Mouse (Mus musculus): ENCODE measurements at regions not wholly inside any gene's neighbourhood (a gene's known extent, or its start where the extent isn't known, plus 50 kb on each side); places are given as distances from the start of the nearest gene placed in this dataset.
A peak's percentile ranks its signal among the peaks of the same experiment; 100 is the strongest.

- H3K9ac ChIP-seq (replicated peaks) = no peak overlapping the region
- H3K27me3 ChIP-seq = no peaks in the 10 kb centered on the region
- no peaks in the 10 kb centered on the region for H3K36me3 ChIP-seq
- H3K4me1 ChIP-seq = no peaks in the 10 kb centered on the region
- no peak overlapping the region for H3K4me3 ChIP-seq
- ATAC-seq (replicated peaks) = no peak
- no peaks in the 10 kb centered on the region for H3K9me3 ChIP-seq
- H3K27ac ChIP-seq (replicated peaks) = no peak overlapping the region
- H3K4me2 ChIP-seq (replicated peaks) = no peak overlapping the region
- 73% methylated on average over 3 of the region's 3 CpGs for WGBS
These were observed 858.6 kb downstream of the Adgrl3 start for GRCm38 (mm10) chr5:81878563-81878962.

GRCm38 (mm10) chr5:81893358-81893757, 873.4 kb downstream of the Adgrl3 start:
- Histone ChIP-seq H3K27ac (replicated peaks) (no peak overlapping the region), H3K36me3 (no peaks in the 10 kb centered on the region), H3K9ac (replicated peaks) (no peak overlapping the region), H3K4me3 (no peak overlapping the region), H3K9me3 (no peaks in the 10 kb centered on the region), H3K4me2 (replicated peaks) (no peak overlapping the region), H3K27me3 (no peaks in the 10 kb centered on the region), H3K4me1 (no peaks in the 10 kb centered on the region)
- ATAC-seq (replicated peaks) = peak; percentile 58; the same call in 1 of the 2 replicates
- WGBS = 38% methylated on average over 6 of the region's 6 CpGs

- no peaks in the 10 kb centered on the region for H3K36me3 ChIP-seq
- ATAC-seq (replicated peaks) = no peak
- H3K4me1 ChIP-seq = 0 out of 2 replicates have a peak, but pooled peaks cover 3% of the 10 kb centered on the region
- H3K9me3 ChIP-seq = no peaks in the 10 kb centered on the region
- no peak overlapping the region for H3K4me2 ChIP-seq (replicated peaks)
- H3K9ac ChIP-seq (replicated peaks) = no peak overlapping the region
- no peaks in the 10 kb centered on the region for H3K27me3 ChIP-seq
- 88% methylated on average over 6 of the region's 6 CpGs for WGBS
- H3K4me3 ChIP-seq = no peak overlapping the region
- no peak overlapping the region for H3K27ac ChIP-seq (replicated peaks)
These were observed 889.4 kb downstream of the Adgrl3 start for GRCm38 (mm10) chr5:81909368-81909767.

GRCm38 (mm10) chr5:81909964-81910363, 890.0 kb downstream of the Adgrl3 start:
- H3K4me1 ChIP-seq = 0 out of 2 replicates have a peak, but pooled peaks cover 3% of the 10 kb centered on the region
- WGBS = 19% methylated on average over 8 of the region's 8 CpGs
- H3K9me3 ChIP-seq = no peaks in the 10 kb centered on the region
- 0 out of 2 replicates have a peak, but pooled peaks have one; percentile 29 for ATAC-seq (replicated peaks)
- H3K27me3 ChIP-seq = no peaks in the 10 kb centered on the region
- no peak overlapping the region for H3K27ac ChIP-seq (replicated peaks)
- no peaks in the 10 kb centered on the region for H3K36me3 ChIP-seq
- no peak overlapping the region for H3K4me3 ChIP-seq
- peak overlapping the region; percentile 14; the same call in 1 of the 2 replicates for H3K4me2 ChIP-seq (replicated peaks)
- no peak overlapping the region for H3K9ac ChIP-seq (replicated peaks)

GRCm38 (mm10) chr5:81916667-81917066, 896.7 kb downstream of the Adgrl3 start:
- no peaks in the 10 kb centered on the region for H3K9me3 ChIP-seq
- H3K36me3 ChIP-seq = no peaks in the 10 kb centered on the region
- no peak overlapping the region for H3K4me3 ChIP-seq
- no peaks in the 10 kb centered on the region for H3K27me3 ChIP-seq
- ATAC-seq (replicated peaks) = no peak
- no peak overlapping the region for H3K27ac ChIP-seq (replicated peaks)
- no peak overlapping the region for H3K4me2 ChIP-seq (replicated peaks)
- no peaks in the 10 kb centered on the region for H3K4me1 ChIP-seq
- no peak overlapping the region for H3K9ac ChIP-seq (replicated peaks)

GRCm38 (mm10) chr5:81940798-81941197, 920.9 kb downstream of the Adgrl3 start:
- WGBS = 84% methylated on average over 5 of the region's 5 CpGs
- no peak overlapping the region for H3K4me3 ChIP-seq
- no peaks in the 10 kb centered on the region for H3K36me3 ChIP-seq
- no peaks in the 10 kb centered on the region for H3K4me1 ChIP-seq
- no peak overlapping the region for H3K4me2 ChIP-seq (replicated peaks)
- H3K27ac ChIP-seq (replicated peaks) = no peak overlapping the region
- no peaks in the 10 kb centered on the region for H3K27me3 ChIP-seq
- no peaks in the 10 kb centered on the region for H3K9me3 ChIP-seq
- no peak for ATAC-seq (replicated peaks)
- no peak overlapping the region for H3K9ac ChIP-seq (replicated peaks)

- no peaks in the 10 kb centered on the region for H3K27me3 ChIP-seq
- H3K9me3 ChIP-seq = no peaks in the 10 kb centered on the region
- 0 out of 2 replicates have a peak, but pooled peaks cover 7% of the 10 kb centered on the region for H3K4me1 ChIP-seq
- ATAC-seq (replicated peaks) = peak; percentile 63
- no peaks in the 10 kb centered on the region for H3K36me3 ChIP-seq
- 68% methylated on average over 24 of the region's 24 CpGs for WGBS
- H3K27ac ChIP-seq (replicated peaks) = peak overlapping the region; percentile 47
- H3K4me2 ChIP-seq (replicated peaks) = no peak overlapping the region
- H3K4me3 ChIP-seq = no peak overlapping the region
- H3K9ac ChIP-seq (replicated peaks) = no peak overlapping the region
These were observed 950.0 kb downstream of the Adgrl3 start for GRCm38 (mm10) chr5:81969685-81970524.

GRCm38 (mm10) chr5:81970525-81971011, 950.6 kb downstream of the Adgrl3 start:
- ATAC-seq (replicated peaks) = peak; percentile 46; the same call in 1 of the 2 replicates
- no peaks in the 10 kb centered on the region for H3K9me3 ChIP-seq
- 0 out of 2 replicates have a peak, but pooled peaks cover 7% of the 10 kb centered on the region for H3K4me1 ChIP-seq
- no peak overlapping the region for H3K4me2 ChIP-seq (replicated peaks)
- H3K27ac ChIP-seq (replicated peaks) = peak overlapping the region; percentile 47; the same call in 1 of the 2 replicates
- no peak overlapping the region for H3K9ac ChIP-seq (replicated peaks)
- no peak overlapping the region for H3K4me3 ChIP-seq
- no peaks in the 10 kb centered on the region for H3K27me3 ChIP-seq
- no peaks in the 10 kb centered on the region for H3K36me3 ChIP-seq
- WGBS = 60% methylated on average over 8 of the region's 8 CpGs

GRCm38 (mm10) chr5:81976515-81976914, 956.6 kb downstream of the Adgrl3 start:
- H3K4me1 ChIP-seq = no peaks in the 10 kb centered on the region
- ATAC-seq (replicated peaks) = no peak
- H3K4me3 ChIP-seq = no peak overlapping the region
- no peaks in the 10 kb centered on the region for H3K9me3 ChIP-seq
- H3K27ac ChIP-seq (replicated peaks) = no peak overlapping the region
- no peaks in the 10 kb centered on the region for H3K36me3 ChIP-seq
- 96% methylated on average over 3 of the region's 3 CpGs for WGBS
- H3K27me3 ChIP-seq = no peaks in the 10 kb centered on the region
- no peak overlapping the region for H3K9ac ChIP-seq (replicated peaks)
- no peak overlapping the region for H3K4me2 ChIP-seq (replicated peaks)

- Histone ChIP-seq H3K4me3 (no peak overlapping the region), H3K4me2 (replicated peaks) (no peak overlapping the region), H3K9ac (replicated peaks) (no peak overlapping the region), H3K27me3 (no peaks in the 10 kb centered on the region), H3K9me3 (no peaks in the 10 kb centered on the region), H3K4me1 (no peaks in the 10 kb centered on the region), H3K36me3 (no peaks in the 10 kb centered on the region), H3K27ac (replicated peaks) (no peak overlapping the region)
- 74% methylated on average over 4 of the region's 4 CpGs for WGBS
- ATAC-seq (replicated peaks) = no peak
These were observed 963.4 kb downstream of the Adgrl3 start for GRCm38 (mm10) chr5:81983351-81983750.

- WGBS = 83% methylated on average over 6 of the region's 6 CpGs
- no peaks in the 10 kb centered on the region for H3K4me1 ChIP-seq
- H3K27me3 ChIP-seq = no peaks in the 10 kb centered on the region
- H3K9me3 ChIP-seq = no peaks in the 10 kb centered on the region
- no peak overlapping the region for H3K4me3 ChIP-seq
- H3K9ac ChIP-seq (replicated peaks) = no peak overlapping the region
- H3K4me2 ChIP-seq (replicated peaks) = no peak overlapping the region
- H3K36me3 ChIP-seq = no peaks in the 10 kb centered on the region
- no peak overlapping the region for H3K27ac ChIP-seq (replicated peaks)
- ATAC-seq (replicated peaks) = no peak
These were observed 968.1 kb downstream of the Adgrl3 start for GRCm38 (mm10) chr5:81988069-81988468.

- H3K4me2 ChIP-seq (replicated peaks) = no peak overlapping the region
- H3K9me3 ChIP-seq = no peaks in the 10 kb centered on the region
- no peaks in the 10 kb centered on the region for H3K27me3 ChIP-seq
- ATAC-seq (replicated peaks) = no peak
- 86% methylated on average over 2 of the region's 2 CpGs for WGBS
- no peak overlapping the region for H3K9ac ChIP-seq (replicated peaks)
- no peak overlapping the region for H3K27ac ChIP-seq (replicated peaks)
- no peak overlapping the region for H3K4me3 ChIP-seq
- no peaks in the 10 kb centered on the region for H3K36me3 ChIP-seq
- no peaks in the 10 kb centered on the region for H3K4me1 ChIP-seq
These were observed 988.0 kb downstream of the Adgrl3 start for GRCm38 (mm10) chr5:82007955-82008354.
